Mouse (Mus musculus): ENCODE data around the gene Dolk.

DNA sequence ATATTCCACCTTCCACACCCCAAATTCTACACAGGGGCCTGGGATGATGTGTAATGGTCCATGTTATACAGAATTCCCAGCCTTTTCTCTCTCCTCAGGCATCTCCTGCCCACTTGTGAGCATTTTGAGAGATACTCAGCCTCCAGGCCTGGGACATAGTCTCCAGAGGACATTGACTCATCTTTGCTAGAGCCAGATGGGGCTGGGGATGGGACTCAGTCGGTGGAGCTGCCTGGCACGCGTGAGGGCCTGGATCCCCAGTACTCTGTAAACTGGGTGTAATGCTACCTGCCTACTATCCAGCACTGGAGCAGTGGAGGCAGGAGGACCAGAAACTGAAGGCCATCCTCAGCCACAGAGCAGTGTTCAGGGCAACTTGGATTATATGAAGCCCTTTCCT, 37.0 kb downstream of the Dolk start:
- TF ChIP-seq CTCF (conservative IDR thresholded peaks at IDR 0.05; ENCODE audit: low read length) (no peak), NANOG (IDR thresholded peaks at IDR 0.05; ENCODE audit: borderline replicate concordance, low read length) (no peak), POU5F1 (IDR thresholded peaks at IDR 0.05; ENCODE audit: borderline replicate concordance, low read length) (no peak)
